Comparison of ENCODE assay signal across 10 mouse cellular contexts in the genomic region with DNA sequence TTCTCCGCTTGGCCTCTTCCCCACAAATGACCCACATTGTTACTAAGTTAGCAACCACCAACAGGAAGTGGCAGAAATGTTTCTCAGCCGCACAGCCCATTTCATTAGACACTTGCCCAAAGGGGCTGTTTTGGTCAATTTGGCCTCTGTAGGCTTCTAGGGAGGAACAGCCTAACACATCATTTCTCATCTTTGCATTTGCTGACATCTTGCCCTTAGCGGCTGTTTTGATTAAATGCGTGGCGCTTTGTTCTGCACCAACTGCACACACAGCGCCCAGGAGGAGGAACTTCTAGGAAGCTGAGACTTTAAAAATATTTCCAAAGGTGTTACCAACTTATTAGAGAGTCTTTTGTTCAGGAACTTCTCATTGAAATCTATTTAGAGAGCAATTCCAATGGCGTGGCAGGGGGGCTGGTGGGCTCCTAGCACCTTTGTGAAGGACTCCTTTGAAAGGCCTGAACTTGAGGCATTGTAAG. TPM values are rescaled to one million over a fixed set of nuclear protein-coding genes. Genes with fewer than 3 reads are reported as not detected.
DNase-seq lines count a peak whose midpoint lies in the region; ATAC-seq and TF ChIP-seq lines count a peak whose summit lies in the region.
"Had no signal": no experiment of that assay in that cellular context is flagged by ENCODE, and none has a peak within 500 bp of the region (broad histone marks: within the 10 kb centered on the region; RNA-seq: fewer than 3 reads in every experiment).

No protein-coding gene starts in this region.

- TF ChIP-seq CTCF in liver, postnatal 0 days (IDR thresholded peaks at IDR 0.05; ENCODE audit: low read depth) = no peak

- intact Hi-C loops in left cerebral cortex, postnatal 10 days (cut with DNase I) = no loop called here

- peaks cover 23% of the 10 kb centered on the region for H3K4me1 ChIP-seq in liver, postnatal 0 days (ENCODE audit: insufficient read depth)
- H3K4me1 ChIP-seq in liver, embryonic 11.5 days (replicated peaks; ENCODE audit: control insufficient read depth, insufficient read depth, low read length) = peaks cover 18% of the 10 kb centered on the region
- peaks cover 37% of the 10 kb centered on the region for H3K4me1 ChIP-seq in forebrain, embryonic 16.5 days (replicated peaks; ENCODE audit: control insufficient read depth, insufficient read depth, low read length)
- peaks cover 13% of the 10 kb centered on the region; the same call in 1 of the 2 replicates for H3K4me1 ChIP-seq in neural tube, embryonic 14.5 days (ENCODE audit: control insufficient read depth, insufficient read depth, low read length)
- H3K4me1 ChIP-seq in intestine, embryonic 16.5 days (ENCODE audit: control insufficient read depth, insufficient read depth, low read length) = 0 out of 2 replicates have a peak, but pooled peaks cover 4% of the 10 kb centered on the region

- no peaks in the 10 kb centered on the region for H3K27me3 ChIP-seq in liver, postnatal 0 days (ENCODE audit: insufficient read depth, low read length)
- H3K27me3 ChIP-seq in liver, embryonic 11.5 days (replicated peaks; ENCODE audit: control insufficient read depth, insufficient read depth, low read length) = no peaks in the 10 kb centered on the region
- no peaks in the 10 kb centered on the region for H3K27me3 ChIP-seq in forebrain, embryonic 16.5 days (replicated peaks; ENCODE audit: control insufficient read depth, insufficient read depth, low read length)
- H3K27me3 ChIP-seq in neural tube, embryonic 14.5 days (ENCODE audit: control insufficient read depth, insufficient read depth, low read length) = no peaks in the 10 kb centered on the region
- no peaks in the 10 kb centered on the region for H3K27me3 ChIP-seq in intestine, embryonic 16.5 days (replicated peaks; ENCODE audit: control insufficient read depth, insufficient read depth, low read length)

- H3K36me3 ChIP-seq in liver, postnatal 0 days (replicated peaks; ENCODE audit: insufficient read depth, low read length) = peaks cover 6% of the 10 kb centered on the region; the same call in 1 of the 2 replicates
- no peaks in the 10 kb centered on the region for H3K36me3 ChIP-seq in liver, embryonic 11.5 days (ENCODE audit: control insufficient read depth, insufficient read depth, low read length)
- no peaks in the 10 kb centered on the region for H3K36me3 ChIP-seq in forebrain, embryonic 16.5 days (ENCODE audit: control insufficient read depth, insufficient read depth)
- no peaks in the 10 kb centered on the region for H3K36me3 ChIP-seq in neural tube, embryonic 14.5 days (ENCODE audit: control insufficient read depth, insufficient read depth, low read length)
- H3K36me3 ChIP-seq in intestine, embryonic 16.5 days (ENCODE audit: control insufficient read depth, insufficient read depth, low read length) = peaks cover 5% of the 10 kb centered on the region; the same call in 1 of the 2 replicates

- WGBS in liver, postnatal 0 days (ENCODE audit: insufficient replicate concordance) = 47% methylated on average over 7 of the region's 7 CpGs
- WGBS in liver, embryonic 11.5 days = 55% methylated on average over 7 of the region's 7 CpGs
- WGBS in forebrain, embryonic 16.5 days = 12% methylated on average over 7 of the region's 7 CpGs
- 13% methylated on average over 7 of the region's 7 CpGs for WGBS in neural tube, embryonic 14.5 days
- whole genome bisulfite sequencing in intestine, embryonic 16.5 days = 67% methylated on average over 7 of the region's 7 CpGs

- H3K4me3 ChIP-seq in liver, postnatal 0 days (ENCODE audit: low read depth, low read length) = no peak overlapping the region
- H3K4me3 ChIP-seq in liver, embryonic 11.5 days (ENCODE audit: low read depth, low read length) = no peak overlapping the region
- no peak overlapping the region for H3K4me3 ChIP-seq in forebrain, embryonic 16.5 days (replicated peaks; ENCODE audit: low read length)
- H3K4me3 ChIP-seq in neural tube, embryonic 14.5 days (ENCODE audit: low read depth, low read length) = no peak overlapping the region
- H3K4me3 ChIP-seq in intestine, embryonic 16.5 days (ENCODE audit: low read length) = no peak overlapping the region

- H3K9ac ChIP-seq in liver, postnatal 0 days (replicated peaks) = no peak overlapping the region
- H3K9ac ChIP-seq in liver, embryonic 11.5 days (ENCODE audit: low read depth, low read length) = no peak overlapping the region
- no peak overlapping the region for H3K9ac ChIP-seq in forebrain, embryonic 16.5 days (replicated peaks; ENCODE audit: low read depth, low read length)
- no peak overlapping the region for H3K9ac ChIP-seq in neural tube, embryonic 14.5 days (replicated peaks; ENCODE audit: low read depth, low read length)
- no peak overlapping the region for H3K9ac ChIP-seq in intestine, embryonic 16.5 days (ENCODE audit: low read depth, low read length)

- H3K9me3 ChIP-seq in liver, postnatal 0 days (ENCODE audit: low read length) = no peaks in the 10 kb centered on the region
- H3K9me3 ChIP-seq in liver, embryonic 11.5 days (ENCODE audit: control insufficient read depth, low read length) = no peaks in the 10 kb centered on the region
- no peaks in the 10 kb centered on the region for H3K9me3 ChIP-seq in forebrain, embryonic 16.5 days (ENCODE audit: control insufficient read depth, low read length)
- no peaks in the 10 kb centered on the region for H3K9me3 ChIP-seq in neural tube, embryonic 14.5 days (ENCODE audit: control insufficient read depth, low read length)
- H3K9me3 ChIP-seq in intestine, embryonic 16.5 days (ENCODE audit: control insufficient read depth, low read length) = no peaks in the 10 kb centered on the region

- ATAC-seq in liver, postnatal 0 days = no peak
- ATAC-seq in liver, embryonic 11.5 days (replicated peaks; ENCODE audit: low FRiP score) = no peak
- ATAC-seq in forebrain, embryonic 16.5 days = no peak
- no peak for ATAC-seq in neural tube, embryonic 14.5 days (ENCODE audit: low read depth)
- no peak for ATAC-seq in intestine, embryonic 16.5 days

- peak overlapping the region; percentile 17; the same call in 1 of the 2 replicates for H3K27ac ChIP-seq in liver, postnatal 0 days (ENCODE audit: low read depth)
- no peak overlapping the region for H3K27ac ChIP-seq in liver, embryonic 11.5 days (ENCODE audit: low read depth, low read length)
- H3K27ac ChIP-seq in forebrain, embryonic 16.5 days (ENCODE audit: low read length) = peak overlapping the region; percentile 93
- H3K27ac ChIP-seq in neural tube, embryonic 14.5 days (ENCODE audit: low read depth, low read length) = peak overlapping the region; percentile 56; the same call in 1 of the 2 replicates
- no peak overlapping the region for H3K27ac ChIP-seq in intestine, embryonic 16.5 days (ENCODE audit: low read length)

- no peak overlapping the region for H3K4me2 ChIP-seq in liver, postnatal 0 days (ENCODE audit: low read depth, low read length)
- no peak overlapping the region for H3K4me2 ChIP-seq in liver, embryonic 11.5 days
- H3K4me2 ChIP-seq in forebrain, embryonic 16.5 days (ENCODE audit: low read length) = peak overlapping the region; percentile 19
- H3K4me2 ChIP-seq in neural tube, embryonic 14.5 days (ENCODE audit: low read depth, low read length) = peak overlapping the region; percentile 4; the same call in 1 of the 2 replicates
- no peak overlapping the region for H3K4me2 ChIP-seq in intestine, embryonic 16.5 days (ENCODE audit: low read depth, low read length)

- TF ChIP-seq EP300 in liver, postnatal 0 days (IDR thresholded peaks at IDR 0.05; ENCODE audit: low read depth) = no peak

- peak; percentile 12 for DNase-seq in liver, postnatal 0 days
- DNase-seq in liver, embryonic 11.5 days (ENCODE audit: low spot score) = no peak
- DNase-seq in lung, postnatal 14 days = peak; percentile 33
- DNase-seq in layer of hippocampus, adult 11-12 months (ENCODE audit: low spot score) = no peak
- DNase-seq in left cerebral cortex, postnatal 10 days (ENCODE audit: extremely low spot score in 1 of 2, low spot score in 2 of 2) = no peak
- DNase-seq: kidney, postnatal 36 days; spleen, adult 18-20 months had no signal

RNA-seq across cellular contexts. Expression of a gene that starts 12.0 kb away (rescaled TPM):
- polyA plus RNA-seq in liver, postnatal 0 days (2015; fragmentation: Nextera tagmentation; extraction: Ambion mirVana) = 50.3 and 62.4 TPM in 2 replicates
- polyA plus RNA-seq in liver, embryonic 11.5 days (2014; fragmentation: Nextera tagmentation; extraction: Ambion mirVana) = 29.5 TPM in 2 replicates
- polyA plus RNA-seq in forebrain, embryonic 16.5 days (2015; fragmentation: Nextera tagmentation; extraction: Ambion mirVana) = 67.7 and 76.8 TPM in 2 replicates
- 58.5 and 67.0 TPM in 2 replicates for polyA plus RNA-seq in neural tube, embryonic 14.5 days (2014; fragmentation: Nextera tagmentation; extraction: Ambion mirVana)
- 46.0 and 48.4 TPM in 2 replicates for polyA plus RNA-seq in intestine, embryonic 16.5 days (2015; fragmentation: Nextera tagmentation; extraction: Ambion mirVana)
- total RNA-seq in left cerebral cortex, postnatal 10 days (2021) = 100 to 1,000 TPM; 110 to 114 TPM

RNA-seq across cellular contexts. Expression of a gene that starts 59.4 kb away (rescaled TPM):
- 1.1 TPM in 2 replicates for polyA plus RNA-seq in liver, postnatal 0 days (2015; fragmentation: Nextera tagmentation; extraction: Ambion mirVana)
- polyA plus RNA-seq in liver, embryonic 11.5 days (2014; fragmentation: Nextera tagmentation; extraction: Ambion mirVana) = 0.56 and 0.99 TPM in 2 replicates
- polyA plus RNA-seq in forebrain, embryonic 16.5 days (2015; fragmentation: Nextera tagmentation; extraction: Ambion mirVana) = 14.0 and 14.4 TPM in 2 replicates
- polyA plus RNA-seq in neural tube, embryonic 14.5 days (2014; fragmentation: Nextera tagmentation; extraction: Ambion mirVana) = 15.6 and 16.2 TPM in 2 replicates
- 6.3 and 7.2 TPM in 2 replicates for polyA plus RNA-seq in intestine, embryonic 16.5 days (2015; fragmentation: Nextera tagmentation; extraction: Ambion mirVana)
- total RNA-seq in left cerebral cortex, postnatal 10 days (2021) = 10 to 100 TPM; 33.1 to 36.4 TPM

Comparison
In these comparisons a context has a peak if more than half of its experiments do, and no peak if none do; other contexts are left out.
1. DNase-seq: peak in liver, postnatal 0 days (single experiment) and lung, postnatal 14 days (single experiment); none in liver, embryonic 11.5 days (single experiment), layer of hippocampus, adult 11-12 months (single experiment) and left cerebral cortex, postnatal 10 days (0 of 2).
2. H3K27ac ChIP-seq: peak in liver, postnatal 0 days (single experiment), forebrain, embryonic 16.5 days (single experiment) and neural tube, embryonic 14.5 days (single experiment); none in liver, embryonic 11.5 days (single experiment) and intestine, embryonic 16.5 days (single experiment).
3. H3K4me2 ChIP-seq: peak in forebrain, embryonic 16.5 days (single experiment) and neural tube, embryonic 14.5 days (single experiment); none in liver, postnatal 0 days (single experiment), liver, embryonic 11.5 days (single experiment) and intestine, embryonic 16.5 days (single experiment).